Mouse (Mus musculus) intestine, embryonic 14.5 days (tissue): Measurements from ENCODE around the gene Fam189b. TPM values are rescaled to one million over a fixed set of nuclear protein-coding genes. Genes with fewer than 3 reads are reported as not detected.
A peak's percentile ranks its signal among the peaks of the same experiment; 100 is the strongest.

Experiments
- ATAC-seq: fragments of 200-750 bp; cut with Nextera tagmentation; replicated peaks from 2 replicates; pipeline ENCODE4 v1.8.0; 2017; ENCODE audit warnings: low read depth, moderate number of reproducible peaks, moderate TSS enrichment, moderate library complexity; ENCODE audit not compliant: low FRiP score, low TSS enrichment
- DNase-seq: peaks from one replicate; pipeline ENCODE4 v3.0.0-alpha.2; 2018; ENCODE audit warnings: low spot score
- H3K27ac ChIP-seq: fragments of 300-500 bp; sonication (generic); 2 replicates; pipeline ENCODE4 v1.5.1; 2014; ENCODE audit warnings: low read depth, mild to moderate bottlenecking, control low read depth
- H3K27me3 ChIP-seq: fragments of 300-500 bp; sonication (generic); replicated peaks from 2 replicates; pipeline ENCODE4 v1.6.1; 2014; ENCODE audit warnings: low read length, control low read depth; ENCODE audit not compliant: control insufficient read depth, insufficient read depth
- H3K36me3 ChIP-seq: fragments of 300-500 bp; sonication (generic); 2 replicates; pipeline ENCODE4 v1.6.1; 2014; ENCODE audit warnings: low read length, control low read depth; ENCODE audit not compliant: control insufficient read depth, insufficient read depth
- H3K4me1 ChIP-seq: fragments of 300-500 bp; sonication (generic); replicated peaks from 2 replicates; pipeline ENCODE4 v1.6.1; 2014; ENCODE audit warnings: low read length, control low read depth, mixed read lengths; ENCODE audit not compliant: control insufficient read depth, insufficient read depth
- H3K4me2 ChIP-seq: fragments of 300-500 bp; sonication (generic); 2 replicates; pipeline ENCODE4 v1.6.1; 2014; ENCODE audit warnings: low read length
- H3K4me3 ChIP-seq: fragments of 300-500 bp; sonication (generic); 2 replicates; pipeline ENCODE4 v1.5.1; 2014; ENCODE audit warnings: low read depth, low read length, control low read depth, mixed read lengths
- H3K9ac ChIP-seq: fragments of 300-500 bp; sonication (generic); 2 replicates; pipeline ENCODE4 v1.6.1; 2014; ENCODE audit warnings: mild to moderate bottlenecking, low read length
- H3K9me3 ChIP-seq: fragments of 300-500 bp; sonication (generic); 2 replicates; pipeline ENCODE4 v1.6.1; 2016; ENCODE audit warnings: low read length, control low read depth; ENCODE audit not compliant: control insufficient read depth
- WGBS: fragments of 180-500 bp; shearing (Covaris S2); extraction: QIAGEN DNeasy Blood & Tissue Kit; methylation state at CpG from one replicate; pipeline ENCODE4 v1.1.7; 2014; 5-methylcytosine and 5-hydroxymethylcytosine counted together
- polyA plus RNA-seq: library from polyadenylated mRNA; unstranded; fragments of >200 nt; fragmentation: Nextera tagmentation; extraction: Ambion mirVana; gene quantifications from 2 replicates; pipeline ENCODE4 v1.2.1, GENCODE M21; 2014

Gene Fam189b
- polyA plus RNA-seq, result 27.6 and 29.3 TPM in 2 replicates

- H3K9ac ChIP-seq, result peak within 1 kb of the TSS; percentile 82
- H3K9me3 ChIP-seq, result no peaks in the 10 kb centered on the region
- H3K4me1 ChIP-seq, result peaks cover 24% of the 10 kb centered on the region
- DNase-seq, result peak; percentile 93
- peak within 1 kb of the TSS; percentile 77 for H3K27ac ChIP-seq
- peak within 1 kb of the TSS; percentile 96 for H3K4me2 ChIP-seq
- peak; percentile 88 for ATAC-seq
- WGBS, result 6% methylated on average over 39 of the region's 39 CpGs
- H3K4me3 ChIP-seq, result peak within 1 kb of the TSS; percentile 54
- H3K36me3 ChIP-seq, result peaks cover 37% of the 10 kb centered on the region
- no peaks in the 10 kb centered on the region for H3K27me3 ChIP-seq
Measured at GRCm38 (mm10) chr3:89183058-89183958, at the start of gene Fam189b. Gene Fam189b, plus strand, starts transcription at chr3:89183143.

DNA sequence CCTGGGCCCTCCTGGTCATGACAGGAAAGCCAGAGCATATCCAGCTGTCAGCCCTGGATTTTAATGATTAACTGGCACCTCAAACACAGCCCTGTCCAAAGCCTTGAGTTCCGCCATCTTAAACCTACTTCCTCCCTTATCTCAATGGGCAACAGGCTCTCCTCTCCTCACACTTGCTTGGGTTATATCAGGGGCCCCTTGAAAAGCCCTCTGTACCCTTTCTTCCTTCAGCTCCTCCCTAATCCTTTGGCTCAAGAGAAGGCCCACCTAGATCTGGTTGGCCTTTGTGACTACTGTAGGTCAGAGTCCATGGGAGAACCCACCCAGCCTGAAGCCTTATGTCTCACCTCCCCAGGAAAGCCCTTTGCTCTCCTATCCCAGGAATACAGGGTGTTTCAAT lies 49.2 kb upstream of the Fam189b start:
- no peak overlapping the region for H3K27ac ChIP-seq
- H3K4me2 ChIP-seq, result no peak overlapping the region
- no peak overlapping the region for H3K9ac ChIP-seq
- H3K27me3 ChIP-seq, result no peaks in the 10 kb centered on the region
- ATAC-seq, result peak; percentile 33
- no peaks in the 10 kb centered on the region for H3K9me3 ChIP-seq
- no peak for DNase-seq
- no peak overlapping the region for H3K4me3 ChIP-seq
- H3K36me3 ChIP-seq, result no peaks in the 10 kb centered on the region
- H3K4me1 ChIP-seq, result 0 out of 2 replicates have a peak, but pooled peaks cover 5% of the 10 kb centered on the region
- WGBS, result 71% methylated on average over 1 of the region's 1 CpGs

GRCm38 (mm10) chr3:89135958-89136357 lies 47.0 kb upstream of the Fam189b start, which contains the start of gene Pklr:
Gene Pklr, plus strand, starts transcription at chr3:89136142.
- Histone ChIP-seq H3K27me3 (no peaks in the 10 kb centered on the region), H3K27ac (no peak within 1 kb of the TSS; the same call in 1 of the 2 replicates), H3K9ac (no peak within 1 kb of the TSS), H3K9me3 (no peaks in the 10 kb centered on the region), H3K4me1 (0 out of 2 replicates have a peak, but pooled peaks cover 5% of the 10 kb centered on the region), H3K4me3 (no peak within 1 kb of the TSS), H3K4me2 (peak within 1 kb of the TSS; percentile 30), H3K36me3 (no peaks in the 10 kb centered on the region)
- ATAC-seq (no peak), DNase-seq (no peak)
- WGBS, result 53% methylated on average over 3 of the region's 3 CpGs

DNA sequence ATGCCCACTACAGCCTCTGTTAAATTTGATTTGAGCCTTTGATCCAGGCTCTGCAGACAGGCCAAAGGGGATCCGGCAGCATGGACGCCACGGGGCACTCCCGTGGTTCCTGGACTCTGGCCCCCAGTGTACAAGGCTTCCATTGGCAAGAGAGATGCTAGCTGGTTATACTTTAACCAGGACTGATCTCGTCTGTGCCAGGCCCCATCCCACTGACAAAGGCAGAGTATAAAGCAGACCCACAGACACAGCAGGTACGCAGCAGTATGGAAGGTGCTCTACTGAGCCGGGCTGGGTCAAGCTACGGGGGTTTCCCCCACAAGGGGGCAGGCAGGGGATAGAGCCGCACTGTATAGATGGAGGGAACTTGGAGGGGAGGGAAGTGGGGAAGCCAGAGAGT lies 46.6 kb upstream of the Fam189b start:
- Histone ChIP-seq H3K4me3 (no peak overlapping the region), H3K4me1 (0 out of 2 replicates have a peak, but pooled peaks cover 5% of the 10 kb centered on the region), H3K27me3 (no peaks in the 10 kb centered on the region), H3K27ac (no peak overlapping the region; the same call in 1 of the 2 replicates), H3K9me3 (no peaks in the 10 kb centered on the region), H3K4me2 (no peak overlapping the region; the same call in 1 of the 2 replicates), H3K9ac (no peak overlapping the region), H3K36me3 (no peaks in the 10 kb centered on the region)
- ATAC-seq (peak; percentile 92), DNase-seq (peak; percentile 80)
- WGBS, result 28% methylated on average over 9 of the region's 9 CpGs

DNA sequence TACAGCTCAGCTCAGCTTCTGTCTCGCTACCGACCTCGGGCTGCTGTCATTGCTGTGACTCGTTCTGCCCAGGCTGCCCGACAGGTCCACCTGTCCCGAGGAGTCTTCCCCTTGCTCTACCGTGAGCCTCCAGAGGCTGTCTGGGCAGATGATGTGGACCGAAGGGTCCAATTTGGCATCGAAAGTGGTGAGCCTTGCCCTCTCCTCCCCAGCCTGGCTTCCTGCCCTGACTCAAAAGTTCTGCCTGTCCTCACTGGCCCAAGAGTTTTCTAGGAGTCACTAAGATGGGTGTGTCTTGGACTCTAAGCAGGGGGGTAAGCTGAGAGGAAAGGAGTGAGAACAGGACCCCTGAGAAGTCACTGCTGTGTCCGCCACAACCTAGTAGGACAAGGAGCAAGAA lies 38.1 kb upstream of the Fam189b start:
- 79% methylated on average over 10 of the region's 10 CpGs for WGBS

GRCm38 (mm10) chr3:89145566-89145965 lies 37.4 kb upstream of the Fam189b start:
- ATAC-seq (no peak), DNase-seq (no peak)
- Histone ChIP-seq H3K27ac (no peak overlapping the region), H3K9me3 (no peaks in the 10 kb centered on the region), H3K9ac (no peak overlapping the region), H3K36me3 (no peaks in the 10 kb centered on the region), H3K4me1 (no peaks in the 10 kb centered on the region), H3K4me2 (no peak overlapping the region), H3K4me3 (no peak overlapping the region), H3K27me3 (0 out of 2 replicates have a peak, but pooled peaks cover 9% of the 10 kb centered on the region)
- WGBS, result 62% methylated on average over 8 of the region's 8 CpGs

More for the DNA sequence above, 38.1 kb upstream of the Fam189b start:
- Histone ChIP-seq H3K9me3 (no peaks in the 10 kb centered on the region), H3K36me3 (no peaks in the 10 kb centered on the region), H3K4me2 (no peak overlapping the region), H3K27ac (no peak overlapping the region), H3K27me3 (0 out of 2 replicates have a peak, but pooled peaks cover 6% of the 10 kb centered on the region), H3K4me1 (no peaks in the 10 kb centered on the region), H3K4me3 (no peak overlapping the region), H3K9ac (no peak overlapping the region)
- DNase-seq (no peak), ATAC-seq (no peak)

- peak; percentile 69 for DNase-seq
- H3K27me3 ChIP-seq, result 0 out of 2 replicates have a peak, but pooled peaks cover 11% of the 10 kb centered on the region
- H3K4me3 ChIP-seq, result peak overlapping the region; percentile 13; the same call in 1 of the 2 replicates
- no peaks in the 10 kb centered on the region for H3K9me3 ChIP-seq
- no peak overlapping the region for H3K27ac ChIP-seq
- peak overlapping the region; percentile 55 for H3K4me2 ChIP-seq
- peak; percentile 87 for ATAC-seq
- peak overlapping the region; percentile 25; the same call in 1 of the 2 replicates for H3K9ac ChIP-seq
- WGBS, result 22% methylated on average over 26 of the region's 26 CpGs
- no peaks in the 10 kb centered on the region for H3K4me1 ChIP-seq
- no peaks in the 10 kb centered on the region for H3K36me3 ChIP-seq
Measured at GRCm38 (mm10) chr3:89147101-89147978, 35.6 kb upstream of the Fam189b start.

DNA sequence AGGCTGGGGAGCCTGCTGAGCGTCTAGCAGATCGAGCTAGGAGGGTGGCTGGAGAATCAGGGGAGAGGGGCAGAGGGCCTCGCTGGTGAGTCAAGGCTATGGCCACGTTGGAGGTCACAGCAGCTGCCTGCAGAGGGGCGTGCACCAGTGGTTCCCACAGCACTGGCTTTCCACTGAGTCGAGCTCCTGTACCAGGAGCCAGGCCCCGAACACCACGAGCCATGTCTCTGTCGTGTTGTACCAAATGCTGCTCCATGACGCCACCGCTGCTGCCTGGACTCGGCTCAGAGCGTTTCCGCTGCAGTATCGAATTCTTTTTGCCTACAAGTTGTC lies 35.0 kb upstream of the Fam189b start:
- H3K27ac ChIP-seq, result no peak overlapping the region
- H3K27me3 ChIP-seq, result 0 out of 2 replicates have a peak, but pooled peaks cover 15% of the 10 kb centered on the region
- 7% methylated on average over 15 of the region's 15 CpGs for WGBS
- no peaks in the 10 kb centered on the region for H3K36me3 ChIP-seq
- H3K9me3 ChIP-seq, result no peaks in the 10 kb centered on the region
- H3K4me2 ChIP-seq, result peak overlapping the region; percentile 55
- H3K4me3 ChIP-seq, result peak overlapping the region; percentile 13; the same call in 1 of the 2 replicates
- H3K4me1 ChIP-seq, result no peaks in the 10 kb centered on the region
- peak overlapping the region; percentile 25; the same call in 1 of the 2 replicates for H3K9ac ChIP-seq
- ATAC-seq, result peak; percentile 37
- DNase-seq, result no peak
